Mouse (Mus musculus) neural tube, embryonic 12.5 days (tissue): ENCODE measurements around the gene Akr1d1. TPM values are rescaled to one million over a fixed set of nuclear protein-coding genes. Genes with fewer than 3 reads are reported as not detected.

Experiments
- ATAC-seq: fragments of 200-750 bp; cut with Nextera tagmentation; 2 replicates; pipeline ENCODE4 v1.8.0; 2017; ENCODE audit warnings: low read depth, mild to moderate bottlenecking, moderate TSS enrichment, moderate library complexity; ENCODE audit not compliant: low FRiP score
- H3K27ac ChIP-seq: fragments of 300-500 bp; sonication (generic); 2 replicates; pipeline ENCODE4 v1.5.1; 2016
- H3K27me3 ChIP-seq: fragments of 300-500 bp; sonication (generic); replicated peaks from 2 replicates; pipeline ENCODE4 v1.6.1; 2016; ENCODE audit warnings: mild to moderate bottlenecking
- H3K36me3 ChIP-seq: fragments of 300-500 bp; sonication (generic); 2 replicates; pipeline ENCODE4 v1.6.1; 2016; ENCODE audit warnings: mild to moderate bottlenecking
- H3K4me1 ChIP-seq: fragments of 300-500 bp; sonication (generic); 2 replicates; pipeline ENCODE4 v1.6.1; 2016
- H3K4me2 ChIP-seq: fragments of 300-500 bp; sonication (generic); replicated peaks from 2 replicates; pipeline ENCODE4 v1.6.1; 2016; ENCODE audit warnings: mild to moderate bottlenecking
- H3K4me3 ChIP-seq: fragments of 300-500 bp; sonication (generic); 2 replicates; pipeline ENCODE4 v1.5.1; 2016
- H3K9ac ChIP-seq: fragments of 300-500 bp; sonication (generic); 2 replicates; pipeline ENCODE4 v1.6.1; 2016; ENCODE audit warnings: mild to moderate bottlenecking
- H3K9me3 ChIP-seq: fragments of 300-500 bp; sonication (generic); 2 replicates; pipeline ENCODE4 v1.6.1; 2016; ENCODE audit warnings: mild to moderate bottlenecking
- WGBS: fragments of 180-500 bp; shearing (Covaris S2); methylation state at CpG from one replicate; pipeline ENCODE4 v1.1.7; 2016; 5-methylcytosine and 5-hydroxymethylcytosine counted together
- polyA plus RNA-seq: library from polyadenylated mRNA; unstranded; fragments of >200 nt; fragmentation: Nextera tagmentation; extraction: Ambion mirVana; gene quantifications from 2 replicates; pipeline ENCODE4 v1.2.1, GENCODE M21; 2016

Akr1d1 gene
- polyA plus RNA-seq, 1 experiment from 2014 or later = not detected

DNA sequence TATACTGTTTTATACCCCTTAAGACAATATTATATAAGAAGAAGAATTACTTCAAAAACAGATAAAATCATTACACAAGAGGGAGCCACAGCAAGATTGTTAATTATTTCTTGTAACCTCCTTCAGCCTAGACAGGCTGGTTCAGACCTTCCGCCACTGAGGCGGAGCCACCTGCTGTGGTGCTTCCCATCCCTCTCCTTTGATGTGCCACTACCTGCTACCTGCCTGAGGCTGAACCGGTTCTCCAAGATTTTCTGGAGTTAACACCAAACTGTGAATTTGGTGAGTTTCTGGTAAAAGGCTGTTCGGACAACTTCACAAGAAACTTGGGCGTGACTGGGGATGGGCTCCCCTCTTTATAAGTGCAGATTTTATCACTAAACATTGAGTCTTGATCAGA is 50.5 kb downstream of the Akr1d1 start:
- no peak overlapping the region for H3K9ac ChIP-seq
- no peak overlapping the region for H3K4me2 ChIP-seq
- no peak overlapping the region for H3K4me3 ChIP-seq
- H3K9me3 ChIP-seq = no peaks in the 10 kb centered on the region
- no peaks in the 10 kb centered on the region for H3K4me1 ChIP-seq
- no peaks in the 10 kb centered on the region for H3K27me3 ChIP-seq
- WGBS = 72% methylated on average over 5 of the region's 5 CpGs
- ATAC-seq = no peak
- no peaks in the 10 kb centered on the region for H3K36me3 ChIP-seq
- no peak overlapping the region for H3K27ac ChIP-seq

DNA sequence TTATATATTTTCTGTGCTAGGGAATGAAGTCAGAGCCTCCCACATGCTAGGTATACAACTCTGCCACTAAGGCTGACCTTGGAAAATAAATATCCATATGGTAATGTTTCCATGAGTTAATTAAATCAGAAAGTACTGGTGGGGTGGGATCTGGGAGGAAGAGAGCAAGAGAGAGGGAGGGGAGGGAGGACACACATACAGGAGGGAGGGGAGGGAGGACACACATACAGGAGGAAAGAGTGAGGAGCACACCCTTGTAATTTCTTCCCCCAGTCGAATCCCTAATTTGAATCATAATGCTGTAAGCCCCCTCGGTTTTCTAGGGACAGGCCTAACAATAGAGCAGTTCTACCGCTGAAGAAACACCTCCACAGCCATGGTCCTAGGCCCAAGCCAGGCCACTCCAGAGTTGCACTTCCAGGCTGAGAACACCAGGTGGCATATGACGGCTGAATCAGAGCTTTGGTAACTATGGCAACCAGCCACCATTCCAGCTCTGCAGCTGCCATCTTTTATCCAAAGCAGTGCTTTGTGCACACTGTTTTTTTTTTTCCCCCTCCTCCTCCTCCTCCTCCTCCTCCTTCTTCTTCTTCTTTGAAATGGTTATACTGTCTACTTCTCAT is 59.5 kb downstream of the Akr1d1 start:
- WGBS = 4% methylated on average over 4 of the region's 4 CpGs
- Histone ChIP-seq H3K36me3 (no peaks in the 10 kb centered on the region), H3K4me2 (no peak overlapping the region; the same call in 1 of the 2 replicates), H3K9me3 (no peaks in the 10 kb centered on the region), H3K27me3 (no peaks in the 10 kb centered on the region), H3K4me1 (peaks cover 21% of the 10 kb centered on the region), H3K9ac (no peak overlapping the region), H3K4me3 (no peak overlapping the region), H3K27ac (no peak overlapping the region)
- peak; percentile 86 for ATAC-seq

DNA sequence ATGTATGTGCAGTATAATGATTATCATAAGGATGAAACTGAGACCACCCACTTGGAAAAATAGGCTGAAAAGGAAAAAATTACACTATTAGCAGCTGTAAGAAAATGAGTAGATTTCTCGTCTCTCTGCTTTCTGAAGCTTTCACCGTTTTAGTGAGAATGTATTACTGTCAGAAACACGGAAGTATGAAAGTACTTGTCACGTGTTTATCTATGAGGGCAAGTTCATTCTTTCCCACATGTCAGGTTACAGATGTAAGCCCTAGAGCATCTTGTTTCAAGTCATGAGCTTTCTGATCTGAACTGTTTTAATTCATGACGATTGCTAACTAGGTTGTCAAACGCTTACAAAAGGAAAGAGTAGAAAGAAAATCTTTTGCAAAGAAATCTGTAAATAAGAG is 60.8 kb downstream of the Akr1d1 start:
- WGBS = 89% methylated on average over 6 of the region's 6 CpGs
- Histone ChIP-seq H3K9ac (no peak overlapping the region), H3K27me3 (no peaks in the 10 kb centered on the region), H3K4me3 (no peak overlapping the region), H3K27ac (no peak overlapping the region), H3K4me1 (peaks cover 21% of the 10 kb centered on the region), H3K4me2 (no peak overlapping the region), H3K36me3 (no peaks in the 10 kb centered on the region), H3K9me3 (no peaks in the 10 kb centered on the region)
- no peak for ATAC-seq

DNA sequence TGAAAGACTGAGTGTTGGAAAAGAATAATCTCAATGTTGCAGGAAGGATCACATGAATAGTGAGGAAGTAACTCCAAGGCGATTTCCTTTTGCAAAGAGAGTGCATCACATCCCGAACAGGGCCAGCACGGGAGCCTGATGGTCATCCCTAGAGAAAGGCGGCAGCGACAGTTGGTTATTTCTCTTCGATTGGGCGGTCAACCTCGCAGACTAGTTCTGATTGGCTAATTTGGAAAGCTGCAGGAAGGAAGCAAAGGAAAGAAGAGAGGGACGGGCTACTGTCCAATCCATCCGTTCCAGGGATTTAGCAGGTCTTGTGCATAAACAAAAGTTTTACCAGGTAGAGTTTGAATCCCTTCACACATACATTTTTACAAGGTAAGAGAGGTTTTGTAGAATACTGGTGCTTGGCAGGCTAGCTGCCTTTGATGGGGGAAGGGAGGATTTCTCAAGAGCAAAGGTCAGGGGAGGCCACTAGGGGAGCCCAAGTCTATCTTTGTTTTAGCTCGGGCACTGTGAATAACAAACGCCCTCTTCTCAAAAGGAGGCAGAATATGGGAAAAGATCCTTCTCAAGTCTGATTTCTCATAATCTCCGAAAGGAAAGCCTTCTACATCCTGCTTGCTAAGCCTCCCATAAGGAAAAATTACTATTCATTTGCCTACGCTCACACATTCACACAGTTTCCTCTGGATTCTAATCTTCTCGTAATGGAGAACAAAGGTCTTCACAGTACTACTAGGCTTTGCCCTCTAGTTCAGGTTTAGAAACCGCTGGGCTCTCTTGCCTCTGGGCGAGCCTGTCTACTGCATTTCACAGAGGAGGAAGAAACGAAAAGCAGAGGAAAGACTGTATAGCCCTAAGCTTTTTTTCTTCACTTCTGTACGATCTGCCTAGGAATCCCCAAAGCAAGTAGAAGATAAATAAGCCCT is 62.4 kb downstream of the Akr1d1 start:
- H3K4me2 ChIP-seq = peak overlapping the region; percentile 35; the same call in 1 of the 2 replicates
- H3K27me3 ChIP-seq = no peaks in the 10 kb centered on the region
- H3K9me3 ChIP-seq = no peaks in the 10 kb centered on the region
- H3K27ac ChIP-seq = peak overlapping the region; percentile 74
- H3K4me1 ChIP-seq = peaks cover 21% of the 10 kb centered on the region
- 42% methylated on average over 19 of the region's 19 CpGs for WGBS
- peak; percentile 56 for ATAC-seq
- H3K36me3 ChIP-seq = no peaks in the 10 kb centered on the region
- H3K4me3 ChIP-seq = no peak overlapping the region
- H3K9ac ChIP-seq = no peak overlapping the region

DNA sequence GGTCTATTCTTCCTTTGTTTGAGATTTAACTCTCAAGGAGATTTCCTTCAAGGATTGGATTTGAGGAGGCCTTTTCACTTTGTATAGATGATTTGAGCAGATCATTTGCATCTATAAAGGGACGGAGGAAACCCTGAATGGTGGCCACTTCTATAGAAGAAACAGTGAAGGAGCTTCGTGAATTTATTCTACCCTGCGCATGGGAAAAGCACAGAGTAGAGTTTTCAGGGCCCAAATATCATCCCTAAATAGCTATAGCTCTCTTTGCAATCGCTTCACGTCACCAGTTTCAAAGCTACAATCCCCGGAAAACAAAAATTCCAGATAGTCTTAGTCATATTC is 63.0 kb downstream of the Akr1d1 start:
- Histone ChIP-seq H3K4me3 (no peak overlapping the region), H3K9ac (no peak overlapping the region)
- 0 out of 2 replicates have a peak, but pooled peaks have one; percentile 18 for ATAC-seq

DNA sequence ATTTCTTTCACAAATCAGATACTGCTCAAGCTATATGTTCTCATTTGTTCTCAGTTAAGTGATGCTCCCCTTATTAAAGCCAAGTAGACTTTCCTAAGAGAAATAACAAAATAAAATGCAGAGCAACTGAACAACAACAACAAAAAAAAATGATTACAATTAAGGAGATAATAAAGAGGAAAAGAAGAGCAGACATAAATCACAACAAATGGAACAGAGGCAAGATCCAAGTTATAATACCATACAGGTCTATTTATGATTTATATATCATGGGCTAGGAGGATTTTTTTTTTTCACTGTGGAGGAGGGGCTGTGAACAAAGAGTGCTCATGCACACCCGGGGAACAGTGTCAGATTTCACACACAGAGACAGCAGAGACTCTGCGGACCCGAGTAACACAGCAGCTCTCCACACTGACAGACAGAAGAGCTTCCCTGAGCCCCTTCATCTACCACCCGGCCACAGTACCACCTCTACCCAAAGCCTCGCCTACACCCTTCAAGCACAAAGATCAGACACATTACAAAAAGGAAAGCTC is 63.6 kb downstream of the Akr1d1 start:
- Histone ChIP-seq H3K4me1 (peaks cover 21% of the 10 kb centered on the region), H3K9me3 (no peaks in the 10 kb centered on the region), H3K27me3 (no peaks in the 10 kb centered on the region), H3K4me2 (no peak overlapping the region), H3K36me3 (no peaks in the 10 kb centered on the region), H3K9ac (no peak overlapping the region), H3K27ac (0 out of 2 replicates have a peak overlapping the region, but pooled peaks have one; percentile 7), H3K4me3 (no peak overlapping the region)
- 15% methylated on average over 5 of the region's 5 CpGs for WGBS
- ATAC-seq = no peak

More for the DNA sequence above, 63.0 kb downstream of the Akr1d1 start:
- peak overlapping the region; percentile 35; the same call in 1 of the 2 replicates for H3K4me2 ChIP-seq
- H3K27ac ChIP-seq = peak overlapping the region; percentile 74
- H3K4me1 ChIP-seq = peaks cover 21% of the 10 kb centered on the region
- no peaks in the 10 kb centered on the region for H3K9me3 ChIP-seq
- 40% methylated on average over 6 of the region's 6 CpGs for WGBS
- no peaks in the 10 kb centered on the region for H3K27me3 ChIP-seq
- no peaks in the 10 kb centered on the region for H3K36me3 ChIP-seq

DNA sequence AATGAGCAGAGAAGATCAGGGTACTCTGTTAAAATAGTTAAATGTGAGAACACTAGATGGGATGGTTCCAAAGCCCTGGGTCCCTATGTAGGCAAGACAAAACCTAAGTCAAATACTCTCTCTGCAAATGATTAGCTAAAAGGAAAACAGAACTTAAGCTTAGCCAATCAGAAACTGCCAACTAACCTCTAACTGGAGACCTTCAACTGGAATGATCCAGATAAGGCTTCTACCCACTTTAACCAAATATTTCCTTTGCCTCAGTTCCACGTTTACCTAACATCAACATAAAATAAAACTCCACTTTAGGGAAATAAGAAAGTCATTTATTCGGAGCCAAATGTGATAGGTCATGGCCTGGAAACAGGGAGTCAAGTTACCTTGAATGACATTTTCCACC is 67.1 kb downstream of the Akr1d1 start:
- no peak overlapping the region for H3K27ac ChIP-seq
- peaks cover 15% of the 10 kb centered on the region for H3K4me1 ChIP-seq
- no peaks in the 10 kb centered on the region for H3K27me3 ChIP-seq
- 86% methylated on average over 2 of the region's 2 CpGs for WGBS
- no peak overlapping the region for H3K9ac ChIP-seq
- H3K4me3 ChIP-seq = no peak overlapping the region
- no peak for ATAC-seq
- no peak overlapping the region for H3K4me2 ChIP-seq
- H3K36me3 ChIP-seq = no peaks in the 10 kb centered on the region
- no peaks in the 10 kb centered on the region for H3K9me3 ChIP-seq

DNA sequence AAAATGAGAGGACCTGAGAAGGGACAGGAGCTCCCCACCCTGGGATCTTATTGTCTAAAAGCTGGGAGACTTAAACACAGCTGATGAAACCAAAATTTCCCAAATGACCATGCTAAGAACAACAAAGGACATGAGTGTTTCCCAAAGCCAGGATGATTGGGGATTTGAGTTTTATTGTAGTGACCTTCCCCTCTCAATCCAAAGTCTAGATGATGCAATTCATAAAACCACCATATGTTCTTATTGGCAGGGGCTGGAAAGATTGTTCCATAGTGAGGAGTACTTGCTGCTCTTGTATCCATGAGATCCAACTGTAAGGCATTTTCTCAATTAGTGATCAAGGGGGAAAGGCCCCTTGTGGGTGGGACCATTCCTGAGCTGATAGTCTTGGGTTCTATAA is 68.1 kb downstream of the Akr1d1 start:
- Histone ChIP-seq H3K27me3 (no peaks in the 10 kb centered on the region), H3K9me3 (no peaks in the 10 kb centered on the region), H3K27ac (no peak overlapping the region), H3K9ac (no peak overlapping the region), H3K4me1 (peaks cover 6% of the 10 kb centered on the region), H3K4me3 (no peak overlapping the region), H3K36me3 (no peaks in the 10 kb centered on the region), H3K4me2 (no peak overlapping the region)
- no peak for ATAC-seq

DNA sequence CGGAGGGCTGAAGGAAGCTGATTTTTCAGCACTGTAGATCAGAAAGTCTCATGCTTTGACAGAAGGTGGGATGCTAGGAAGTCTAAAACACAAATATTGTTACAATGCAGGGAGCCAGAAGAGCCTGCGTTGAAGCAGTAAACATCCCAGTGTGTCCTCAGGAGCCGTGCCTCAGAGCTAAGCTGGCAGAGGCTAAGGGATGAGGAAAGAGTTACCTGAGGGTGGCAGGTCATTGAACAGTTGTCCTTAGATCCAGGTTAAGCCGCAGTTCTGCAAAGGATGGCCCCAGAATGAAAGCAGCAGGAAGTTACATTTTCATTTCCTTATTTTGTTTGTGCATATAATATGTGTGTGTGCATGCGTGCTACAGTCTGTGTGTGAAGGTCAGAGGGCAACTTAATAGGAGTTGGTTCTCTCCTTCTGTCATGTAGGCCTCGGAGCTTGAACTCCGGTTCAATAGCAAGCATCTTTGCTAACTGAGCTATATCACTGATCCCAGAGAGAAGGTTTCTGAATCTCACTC is 71.1 kb downstream of the Akr1d1 start:
- no peaks in the 10 kb centered on the region for H3K36me3 ChIP-seq
- 87% methylated on average over 7 of the region's 7 CpGs for WGBS
- ATAC-seq = no peak

DNA sequence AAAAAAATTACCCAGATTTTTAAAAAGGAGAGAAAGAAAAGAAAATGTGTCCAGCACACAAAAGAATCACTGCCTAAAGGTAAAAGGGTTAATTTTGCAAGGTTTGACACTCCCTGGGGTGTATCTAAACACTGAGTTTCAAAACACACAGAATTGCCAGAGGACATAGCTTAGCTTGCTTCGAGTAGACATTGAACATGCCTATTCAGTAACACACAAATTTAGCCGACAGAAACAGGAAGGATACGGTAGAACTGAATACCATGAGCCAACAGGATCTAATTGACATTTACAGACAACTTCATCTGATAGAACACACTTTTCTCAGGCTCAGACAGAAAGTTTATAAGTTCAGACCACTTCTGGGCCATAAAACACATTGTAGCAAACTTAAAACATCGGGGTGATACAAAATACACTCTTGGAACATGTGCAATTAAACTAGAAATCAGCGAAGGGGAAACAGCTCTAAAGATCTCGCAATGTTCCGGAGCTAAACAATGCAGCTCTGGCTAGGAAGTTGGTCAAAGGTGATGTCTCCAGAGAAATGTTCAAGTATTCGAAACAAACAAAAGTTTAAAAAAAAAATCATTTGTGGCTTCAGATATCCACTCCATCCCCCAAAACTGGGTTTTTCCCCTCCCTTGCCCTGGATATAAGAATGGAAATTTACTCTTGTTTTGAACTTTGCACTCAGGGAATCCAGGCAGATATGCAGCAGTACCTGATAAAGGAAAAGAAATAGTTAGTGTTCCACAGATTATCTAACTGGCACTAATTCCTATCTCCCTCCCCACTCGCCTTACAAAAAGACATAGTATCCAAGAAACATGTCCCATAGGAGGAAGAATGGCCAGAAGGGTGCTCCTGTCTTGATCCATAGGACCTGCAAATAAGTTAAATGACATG is 73.1 kb downstream of the Akr1d1 start:
- Histone ChIP-seq H3K27me3 (no peaks in the 10 kb centered on the region), H3K4me3 (no peak overlapping the region), H3K27ac (no peak overlapping the region), H3K9ac (no peak overlapping the region), H3K36me3 (no peaks in the 10 kb centered on the region), H3K9me3 (no peaks in the 10 kb centered on the region), H3K4me1 (no peaks in the 10 kb centered on the region), H3K4me2 (no peak overlapping the region)
- no peak for ATAC-seq
- WGBS = 63% methylated on average over 9 of the region's 9 CpGs

More for the DNA sequence above, 71.1 kb downstream of the Akr1d1 start:
- no peak overlapping the region for H3K9ac ChIP-seq
- no peaks in the 10 kb centered on the region for H3K27me3 ChIP-seq
- H3K4me2 ChIP-seq = no peak overlapping the region
- no peaks in the 10 kb centered on the region for H3K9me3 ChIP-seq
- no peaks in the 10 kb centered on the region for H3K4me1 ChIP-seq
- H3K27ac ChIP-seq = no peak overlapping the region
- no peak overlapping the region for H3K4me3 ChIP-seq

DNA sequence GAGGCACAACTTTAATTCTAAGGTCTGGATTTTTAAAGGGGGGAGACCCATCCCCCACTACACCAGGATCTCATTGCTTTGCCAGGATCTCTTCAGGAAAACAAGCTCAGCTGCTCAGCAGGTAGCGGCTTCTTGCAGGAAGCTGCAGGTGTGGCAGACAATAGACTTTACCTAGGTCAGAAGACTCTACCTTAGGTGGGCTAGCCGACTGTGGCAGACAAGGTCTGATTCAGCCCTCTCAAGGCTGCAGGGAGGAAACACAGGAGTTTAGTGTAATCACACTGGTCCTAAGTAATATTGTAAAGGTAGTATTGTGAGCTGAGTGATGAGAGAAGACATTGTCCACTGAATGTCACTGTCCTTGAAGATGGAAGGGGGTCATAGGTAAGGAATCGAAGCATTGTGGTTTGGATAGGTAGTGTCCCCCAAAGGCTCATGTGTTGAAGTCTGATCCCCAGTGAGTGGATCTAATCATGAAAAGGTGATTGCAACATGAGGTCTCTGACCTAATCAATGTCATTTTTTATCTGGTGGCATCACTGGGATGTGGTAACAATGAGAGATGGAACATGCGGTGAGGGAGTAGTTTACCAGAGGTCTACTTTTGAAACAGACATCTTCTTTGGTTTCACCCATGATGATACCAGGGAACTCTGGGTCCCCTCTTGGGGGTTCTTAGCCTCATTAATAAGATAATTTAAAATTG is 74.4 kb downstream of the Akr1d1 start:
- no peak overlapping the region for H3K27ac ChIP-seq
- H3K4me1 ChIP-seq = no peaks in the 10 kb centered on the region
- no peaks in the 10 kb centered on the region for H3K9me3 ChIP-seq
- no peak overlapping the region for H3K4me3 ChIP-seq
- no peak overlapping the region for H3K9ac ChIP-seq
- no peak overlapping the region for H3K4me2 ChIP-seq
- H3K36me3 ChIP-seq = no peaks in the 10 kb centered on the region
- ATAC-seq = no peak
- no peaks in the 10 kb centered on the region for H3K27me3 ChIP-seq
- WGBS = 84% methylated on average over 4 of the region's 4 CpGs
